Mouse (Mus musculus) midbrain, embryonic 15.5 days (tissue): ENCODE measurements around the gene Taar2. TPM values are rescaled to one million over a fixed set of nuclear protein-coding genes. Genes with fewer than 3 reads are reported as not detected.

ENCODE experiments used
- ATAC-seq: fragments of 200-750 bp; cut with Nextera tagmentation; replicated peaks from 2 replicates; pipeline ENCODE4 v1.8.0; 2017; ENCODE audit warnings: moderate TSS enrichment
- H3K27ac ChIP-seq: fragments of 300-500 bp; sonication (generic); 2 replicates; pipeline ENCODE4 v1.5.1; 2015; ENCODE audit warnings: mild to moderate bottlenecking, inconsistent platforms
- H3K27me3 ChIP-seq: fragments of 300-500 bp; sonication (generic); replicated peaks from 2 replicates; pipeline ENCODE4 v1.6.1; 2015; ENCODE audit warnings: inconsistent platforms
- H3K36me3 ChIP-seq: fragments of 300-500 bp; sonication (generic); replicated peaks from 2 replicates; pipeline ENCODE4 v1.6.1; 2015; ENCODE audit warnings: inconsistent platforms
- H3K4me1 ChIP-seq: fragments of 300-500 bp; sonication (generic); 2 replicates; pipeline ENCODE4 v1.6.1; 2015; ENCODE audit warnings: inconsistent platforms
- H3K4me2 ChIP-seq: fragments of 300-500 bp; sonication (generic); 2 replicates; pipeline ENCODE4 v1.6.1; 2015; ENCODE audit warnings: inconsistent platforms, mild to moderate bottlenecking, moderate library complexity
- H3K4me3 ChIP-seq: fragments of 300-500 bp; sonication (generic); 2 replicates; pipeline ENCODE4 v1.5.1; 2015; ENCODE audit warnings: mild to moderate bottlenecking, inconsistent platforms
- H3K9ac ChIP-seq: fragments of 300-500 bp; sonication (generic); 2 replicates; pipeline ENCODE4 v1.6.1; 2015; ENCODE audit warnings: mild to moderate bottlenecking, inconsistent platforms
- H3K9me3 ChIP-seq: fragments of 300-500 bp; sonication (generic); 2 replicates; pipeline ENCODE4 v1.6.1; 2016; ENCODE audit warnings: inconsistent platforms
- WGBS: fragments of 180-500 bp; shearing (Covaris S2); methylation state at CpG from one replicate; pipeline ENCODE4 v1.1.7; 2015; ENCODE audit warnings: mixed read lengths; 5-methylcytosine and 5-hydroxymethylcytosine counted together
- polyA plus RNA-seq: library from polyadenylated mRNA; unstranded; fragments of >200 nt; fragmentation: Nextera tagmentation; extraction: Ambion mirVana; gene quantifications from 2 replicates; pipeline ENCODE4 v1.2.1, GENCODE M21; 2015

The Taar2 gene
- 0.17 TPM in 2 replicates for polyA plus RNA-seq

GRCm38 (mm10) chr10:23938312-23938711 is at the start of gene Taar2:
TSS of gene Taar2 (plus strand) at chr10:23938572.
- peak; percentile 75; the same call in 1 of the 2 replicates for ATAC-seq
- Histone ChIP-seq H3K9me3 (no peaks in the 10 kb centered on the region), H3K4me2 (peak within 1 kb of the TSS; percentile 18; the same call in 1 of the 2 replicates), H3K27ac (no peak within 1 kb of the TSS), H3K27me3 (no peaks in the 10 kb centered on the region), H3K36me3 (no peaks in the 10 kb centered on the region), H3K9ac (no peak within 1 kb of the TSS), H3K4me3 (no peak within 1 kb of the TSS), H3K4me1 (peaks cover 2% of the 10 kb centered on the region; the same call in 1 of the 2 replicates)
- 39% methylated on average over 6 of the region's 6 CpGs for WGBS

- no peak overlapping the region for H3K4me2 ChIP-seq
- no peak overlapping the region for H3K9ac ChIP-seq
- no peak for ATAC-seq
- no peaks in the 10 kb centered on the region for H3K36me3 ChIP-seq
- no peaks in the 10 kb centered on the region for H3K9me3 ChIP-seq
- no peaks in the 10 kb centered on the region for H3K27me3 ChIP-seq
- WGBS, result 98% methylated on average over 1 of the region's 1 CpGs
- no peaks in the 10 kb centered on the region for H3K4me1 ChIP-seq
- no peak overlapping the region for H3K4me3 ChIP-seq
- H3K27ac ChIP-seq, result no peak overlapping the region
These were observed 45.4 kb upstream of the Taar2 start for GRCm38 (mm10) chr10:23892987-23893386.

GRCm38 (mm10) chr10:23894601-23895349 is 43.6 kb upstream of the Taar2 start, which contains the start of gene Vnn1:
TSS of gene Vnn1 (plus strand) at chr10:23894688.
- Histone ChIP-seq H3K4me1 (no peaks in the 10 kb centered on the region), H3K4me2 (peak within 1 kb of the TSS; percentile 39), H3K9ac (no peak within 1 kb of the TSS), H3K27ac (no peak within 1 kb of the TSS), H3K36me3 (no peaks in the 10 kb centered on the region), H3K4me3 (0 out of 2 replicates have a peak within 1 kb of the TSS, but pooled peaks have one; percentile 13), H3K27me3 (no peaks in the 10 kb centered on the region), H3K9me3 (no peaks in the 10 kb centered on the region)
- 41% methylated on average over 21 of the region's 21 CpGs for WGBS
- no peak for ATAC-seq

- ATAC-seq, result no peak
- no peaks in the 10 kb centered on the region for H3K27me3 ChIP-seq
- 83% methylated on average over 7 of the region's 7 CpGs for WGBS
These were observed 43.0 kb upstream of the Taar2 start for GRCm38 (mm10) chr10:23895376-23895775.

GRCm38 (mm10) chr10:23901119-23901518 is 37.3 kb upstream of the Taar2 start:
- Histone ChIP-seq H3K4me3 (no peak overlapping the region), H3K27me3 (no peaks in the 10 kb centered on the region), H3K4me1 (no peaks in the 10 kb centered on the region), H3K27ac (no peak overlapping the region), H3K4me2 (no peak overlapping the region), H3K9ac (no peak overlapping the region), H3K36me3 (no peaks in the 10 kb centered on the region), H3K9me3 (no peaks in the 10 kb centered on the region)
- 16% methylated on average over 3 of the region's 3 CpGs for WGBS
- ATAC-seq, result no peak

More at GRCm38 (mm10) chr10:23895376-23895775, 43.0 kb upstream of the Taar2 start:
- Histone ChIP-seq H3K36me3 (no peaks in the 10 kb centered on the region), H3K4me3 (no peak overlapping the region), H3K27ac (no peak overlapping the region), H3K4me2 (no peak overlapping the region), H3K9ac (no peak overlapping the region), H3K9me3 (no peaks in the 10 kb centered on the region), H3K4me1 (no peaks in the 10 kb centered on the region)

- Histone ChIP-seq H3K9ac (no peak overlapping the region), H3K9me3 (no peaks in the 10 kb centered on the region), H3K36me3 (no peaks in the 10 kb centered on the region), H3K27ac (no peak overlapping the region), H3K4me1 (no peaks in the 10 kb centered on the region), H3K27me3 (no peaks in the 10 kb centered on the region), H3K4me2 (no peak overlapping the region), H3K4me3 (no peak overlapping the region)
- WGBS, result 90% methylated on average over 1 of the region's 1 CpGs
- ATAC-seq, result no peak
These were observed 32.7 kb upstream of the Taar2 start for GRCm38 (mm10) chr10:23905661-23906060.

- Histone ChIP-seq H3K36me3 (no peaks in the 10 kb centered on the region), H3K4me2 (no peak within 1 kb of the TSS), H3K4me1 (no peaks in the 10 kb centered on the region), H3K27me3 (no peaks in the 10 kb centered on the region), H3K27ac (no peak within 1 kb of the TSS), H3K9me3 (no peaks in the 10 kb centered on the region), H3K4me3 (no peak within 1 kb of the TSS), H3K9ac (no peak within 1 kb of the TSS)
- 89% methylated on average over 4 of the region's 4 CpGs for WGBS
- ATAC-seq, result no peak
These were observed 18.3 kb upstream of the Taar2 start, which contains the start of gene Taar1 for GRCm38 (mm10) chr10:23920056-23920455. TSS of gene Taar1 (plus strand) at chr10:23920356.

GRCm38 (mm10) chr10:23922468-23922867 is 15.9 kb upstream of the Taar2 start:
- Histone ChIP-seq H3K9ac (no peak overlapping the region), H3K9me3 (no peaks in the 10 kb centered on the region), H3K27ac (no peak overlapping the region), H3K4me2 (no peak overlapping the region), H3K4me3 (no peak overlapping the region), H3K36me3 (no peaks in the 10 kb centered on the region), H3K4me1 (no peaks in the 10 kb centered on the region), H3K27me3 (no peaks in the 10 kb centered on the region)
- ATAC-seq, result no peak
- 76% methylated on average over 3 of the region's 3 CpGs for WGBS

GRCm38 (mm10) chr10:23923941-23924340 is 14.4 kb upstream of the Taar2 start:
- H3K36me3 ChIP-seq, result no peaks in the 10 kb centered on the region
- H3K9ac ChIP-seq, result no peak overlapping the region
- H3K4me1 ChIP-seq, result no peaks in the 10 kb centered on the region
- no peaks in the 10 kb centered on the region for H3K27me3 ChIP-seq
- no peak overlapping the region for H3K27ac ChIP-seq
- H3K4me3 ChIP-seq, result no peak overlapping the region
- 84% methylated on average over 2 of the region's 2 CpGs for WGBS
- H3K9me3 ChIP-seq, result no peaks in the 10 kb centered on the region
- no peak for ATAC-seq
- H3K4me2 ChIP-seq, result no peak overlapping the region

- no peak overlapping the region for H3K4me3 ChIP-seq
- no peak overlapping the region for H3K27ac ChIP-seq
- no peaks in the 10 kb centered on the region for H3K36me3 ChIP-seq
- no peak for ATAC-seq
- WGBS, result 49% methylated on average over 4 of the region's 4 CpGs
- H3K4me1 ChIP-seq, result peaks cover 2% of the 10 kb centered on the region; the same call in 1 of the 2 replicates
- H3K27me3 ChIP-seq, result no peaks in the 10 kb centered on the region
- H3K9ac ChIP-seq, result no peak overlapping the region
- H3K4me2 ChIP-seq, result no peak overlapping the region
- H3K9me3 ChIP-seq, result no peaks in the 10 kb centered on the region
These were observed 759 bp upstream of the Taar2 start for GRCm38 (mm10) chr10:23937613-23938012.

- Histone ChIP-seq H3K27ac (no peak overlapping the region), H3K9ac (no peak overlapping the region), H3K36me3 (no peaks in the 10 kb centered on the region), H3K27me3 (no peaks in the 10 kb centered on the region), H3K4me3 (no peak overlapping the region), H3K4me2 (no peak overlapping the region), H3K4me1 (peaks cover 2% of the 10 kb centered on the region; the same call in 1 of the 2 replicates), H3K9me3 (no peaks in the 10 kb centered on the region)
- WGBS, result 81% methylated on average over 5 of the region's 5 CpGs
- ATAC-seq, result no peak
These were observed 4.1 kb downstream of the Taar2 start for GRCm38 (mm10) chr10:23942465-23942864.

- no peak overlapping the region for H3K4me3 ChIP-seq
- H3K4me2 ChIP-seq, result no peak overlapping the region
- WGBS, result 61% methylated on average over 7 of the region's 7 CpGs
- no peak for ATAC-seq
- H3K9me3 ChIP-seq, result no peaks in the 10 kb centered on the region
- H3K4me1 ChIP-seq, result no peaks in the 10 kb centered on the region
- H3K9ac ChIP-seq, result no peak overlapping the region
- no peak overlapping the region for H3K27ac ChIP-seq
- H3K36me3 ChIP-seq, result no peaks in the 10 kb centered on the region
- no peaks in the 10 kb centered on the region for H3K27me3 ChIP-seq
These were observed 9.7 kb downstream of the Taar2 start for GRCm38 (mm10) chr10:23948026-23948425.

GRCm38 (mm10) chr10:23949508-23950005 is 11.2 kb downstream of the Taar2 start, which contains the start of gene Taar3:
TSS of gene Taar3 (plus strand) at chr10:23949558.
- Histone ChIP-seq H3K9me3 (no peaks in the 10 kb centered on the region), H3K9ac (no peak within 1 kb of the TSS), H3K4me1 (no peaks in the 10 kb centered on the region), H3K27ac (no peak within 1 kb of the TSS), H3K36me3 (no peaks in the 10 kb centered on the region), H3K4me2 (no peak within 1 kb of the TSS), H3K4me3 (no peak within 1 kb of the TSS), H3K27me3 (no peaks in the 10 kb centered on the region)
- no peak for ATAC-seq
- WGBS, result 82% methylated on average over 16 of the region's 16 CpGs
